Mouse (Mus musculus): ENCODE results near the gene Dnajb9. TPM values are rescaled to one million over a fixed set of nuclear protein-coding genes. Genes with fewer than 3 reads are reported as not detected.
A peak's percentile ranks its signal among the peaks of the same experiment; 100 is the strongest.

The Dnajb9 gene
- polyA plus RNA-seq, 1 experiment from 2014 or later, result 22.1 TPM

- no peaks in the 10 kb centered on the region for H3K4me1 ChIP-seq
- no peak overlapping the region for H3K4me2 ChIP-seq
- no peaks in the 10 kb centered on the region for H3K36me3 ChIP-seq
- no peak for ATAC-seq (ENCODE audit: borderline replicate concordance, extremely low read depth, low FRiP score, low TSS enrichment)
- no peak overlapping the region for H3K9ac ChIP-seq
- H3K27me3 ChIP-seq, result no peaks in the 10 kb centered on the region
- H3K9me3 ChIP-seq, result no peaks in the 10 kb centered on the region
- H3K27ac ChIP-seq, result no peak overlapping the region
- H3K4me3 ChIP-seq, result no peak overlapping the region
- WGBS, result 36% methylated on average over 4 of the region's 4 CpGs
Observed at GRCm38 (mm10) chr12:44197873-44198525, 12.1 kb downstream of the Dnajb9 start.

DNA sequence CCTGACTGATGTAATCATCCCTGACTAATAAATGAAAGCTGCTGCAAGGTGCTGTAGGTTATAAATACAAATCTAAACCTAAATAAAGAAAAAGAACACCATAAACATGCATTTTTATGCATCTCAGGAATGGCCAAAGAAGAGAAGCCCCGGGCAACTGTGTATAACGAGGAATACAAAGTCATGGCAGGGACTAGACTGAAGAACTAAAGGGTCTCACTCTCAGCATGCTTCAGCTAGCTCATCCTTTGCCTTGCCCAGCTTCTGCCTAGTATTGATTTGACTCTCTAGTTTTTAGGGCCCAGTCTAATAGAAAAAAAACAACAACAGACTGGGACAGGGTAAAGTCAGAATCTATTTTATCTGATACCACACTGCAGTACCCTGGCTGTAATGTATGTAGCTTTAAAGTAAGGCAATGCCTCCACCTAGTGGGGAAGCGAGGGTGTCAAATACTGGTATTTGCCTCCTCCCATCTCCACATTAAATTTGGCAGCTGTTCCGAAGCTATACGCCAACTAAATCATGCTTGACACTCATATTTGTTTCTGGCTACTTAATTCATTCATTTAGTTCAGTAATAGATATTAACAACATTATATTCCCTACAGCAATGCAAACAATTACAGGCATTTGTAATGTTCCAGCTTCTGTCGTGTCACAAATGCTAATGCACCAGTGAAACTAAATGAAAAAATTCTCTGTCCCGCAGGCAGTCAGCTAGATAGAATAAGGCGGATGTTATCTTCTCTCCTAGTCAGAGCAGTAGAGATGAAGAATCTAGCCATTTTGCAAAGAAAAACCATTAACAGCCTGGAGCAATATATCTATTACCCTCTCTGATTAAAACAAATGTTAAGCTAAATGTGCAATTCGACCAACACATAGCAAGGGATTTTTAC lies 28.8 kb downstream of the Dnajb9 start:
- Histone ChIP-seq H3K27ac (no peak overlapping the region), H3K4me3 (no peak overlapping the region), H3K4me2 (no peak overlapping the region; the same call in 1 of the 2 replicates), H3K4me1 (peaks cover 2% of the 10 kb centered on the region; the same call in 1 of the 2 replicates), H3K9me3 (no peaks in the 10 kb centered on the region), H3K27me3 (no peaks in the 10 kb centered on the region), H3K36me3 (no peaks in the 10 kb centered on the region), H3K9ac (no peak overlapping the region)
- 41% methylated on average over 9 of the region's 9 CpGs for WGBS
- ATAC-seq (ENCODE audit: borderline replicate concordance, extremely low read depth, low FRiP score, low TSS enrichment), result peak; percentile 72

- H3K4me2 ChIP-seq, result no peak overlapping the region
- H3K27ac ChIP-seq, result no peak overlapping the region
- no peaks in the 10 kb centered on the region for H3K36me3 ChIP-seq
- no peaks in the 10 kb centered on the region for H3K27me3 ChIP-seq
- no peak overlapping the region for H3K4me3 ChIP-seq
- H3K4me1 ChIP-seq, result peaks cover 8% of the 10 kb centered on the region; the same call in 1 of the 2 replicates
- no peaks in the 10 kb centered on the region for H3K9me3 ChIP-seq
- WGBS, result 71% methylated on average over 2 of the region's 2 CpGs
- no peak overlapping the region for H3K9ac ChIP-seq
- no peak for ATAC-seq (ENCODE audit: borderline replicate concordance, extremely low read depth, low FRiP score, low TSS enrichment)
Observed at GRCm38 (mm10) chr12:44177038-44177355, 33.1 kb downstream of the Dnajb9 start.

DNA sequence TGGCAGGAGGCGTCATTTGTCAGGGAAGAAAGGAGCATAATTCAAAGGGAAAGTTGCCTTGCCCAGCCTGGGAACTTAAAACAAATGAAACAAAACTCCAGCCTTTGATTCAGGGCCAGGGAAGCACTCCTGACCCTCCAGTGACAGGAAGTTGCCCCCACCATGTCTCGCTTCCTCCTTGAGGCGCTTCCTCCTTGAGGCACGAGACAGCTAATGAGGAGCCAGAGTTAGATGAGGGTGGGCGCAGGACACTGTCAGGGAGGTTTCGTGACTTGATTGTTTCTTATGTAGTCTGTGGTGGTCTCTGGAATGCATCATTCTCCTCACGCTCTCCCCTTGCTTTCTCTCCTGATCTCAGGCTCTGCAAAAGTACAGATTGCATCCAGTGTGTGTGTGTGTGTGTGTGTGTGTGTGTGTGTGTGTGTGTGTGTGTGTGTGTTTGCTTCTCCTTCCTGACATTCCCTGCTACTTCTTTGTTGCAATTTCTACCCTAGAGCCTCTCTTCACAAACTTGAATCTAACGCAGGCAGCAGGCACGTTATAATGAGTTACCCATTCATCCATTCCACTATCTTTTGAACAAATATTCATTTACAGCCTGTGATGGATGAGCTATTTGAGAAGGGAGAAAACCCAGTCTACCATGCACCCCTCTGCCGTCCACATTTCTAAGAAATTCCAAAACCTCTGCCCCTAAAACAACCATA lies 33.6 kb downstream of the Dnajb9 start:
- H3K36me3 ChIP-seq, result no peaks in the 10 kb centered on the region
- no peak overlapping the region for H3K4me3 ChIP-seq
- ATAC-seq (ENCODE audit: borderline replicate concordance, extremely low read depth, low FRiP score, low TSS enrichment), result 0 out of 2 replicates have a peak, but pooled peaks have one; percentile 31
- no peaks in the 10 kb centered on the region for H3K9me3 ChIP-seq
- H3K27ac ChIP-seq, result no peak overlapping the region
- peaks cover 8% of the 10 kb centered on the region; the same call in 1 of the 2 replicates for H3K4me1 ChIP-seq
- H3K4me2 ChIP-seq, result peak overlapping the region; percentile 29; the same call in 1 of the 2 replicates
- 11% methylated on average over 10 of the region's 10 CpGs for WGBS
- no peaks in the 10 kb centered on the region for H3K27me3 ChIP-seq
- H3K9ac ChIP-seq, result no peak overlapping the region

DNA sequence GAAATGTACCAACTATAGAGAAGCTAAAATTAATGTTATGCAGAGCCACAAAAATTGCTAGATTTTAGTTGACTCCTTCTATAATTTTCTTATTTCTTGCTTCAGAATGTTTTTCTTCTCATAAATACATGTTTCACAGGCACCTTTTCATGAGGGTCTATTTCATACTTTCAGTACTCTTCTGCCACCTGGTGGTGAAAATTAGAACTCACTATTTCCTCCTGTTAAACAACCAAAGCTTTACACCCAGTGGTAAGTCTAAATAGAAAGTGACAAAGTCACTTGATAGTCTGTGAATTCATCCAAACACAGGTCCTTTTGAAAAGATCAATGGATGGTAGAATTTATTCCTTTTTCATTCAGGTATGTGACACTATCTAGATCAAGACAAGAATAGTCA lies 43.2 kb downstream of the Dnajb9 start:
- no peak overlapping the region for H3K4me3 ChIP-seq
- no peak for ATAC-seq (ENCODE audit: borderline replicate concordance, extremely low read depth, low FRiP score, low TSS enrichment)
- H3K9me3 ChIP-seq, result no peaks in the 10 kb centered on the region
- H3K27me3 ChIP-seq, result no peaks in the 10 kb centered on the region
- no peak overlapping the region for H3K9ac ChIP-seq
- H3K4me1 ChIP-seq, result no peaks in the 10 kb centered on the region
- no peak overlapping the region for H3K4me2 ChIP-seq
- no peak overlapping the region for H3K27ac ChIP-seq
- no peaks in the 10 kb centered on the region for H3K36me3 ChIP-seq

DNA sequence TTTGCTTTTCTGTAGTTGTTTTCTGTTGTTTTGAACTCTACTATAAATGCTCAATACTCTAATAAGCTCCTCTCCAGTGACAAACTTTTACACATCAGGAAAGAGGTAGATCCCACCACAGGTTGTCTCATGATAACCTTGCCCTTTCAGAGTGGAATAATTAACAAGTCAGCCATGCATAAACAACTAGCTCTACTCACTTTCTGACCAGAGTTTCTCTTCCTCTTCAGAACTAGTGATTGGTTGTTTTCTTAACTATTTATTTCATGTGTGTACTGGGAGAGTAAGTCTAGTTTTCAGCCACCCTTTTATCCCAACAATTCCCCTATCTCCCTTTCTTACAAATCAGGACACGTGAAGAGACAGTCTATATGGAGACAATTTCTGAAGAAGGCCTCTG lies 50.8 kb downstream of the Dnajb9 start:
- ATAC-seq (ENCODE audit: borderline replicate concordance, extremely low read depth, low FRiP score, low TSS enrichment), result no peak
- Histone ChIP-seq H3K4me1 (no peaks in the 10 kb centered on the region), H3K4me2 (no peak overlapping the region), H3K27ac (no peak overlapping the region), H3K9me3 (no peaks in the 10 kb centered on the region), H3K36me3 (no peaks in the 10 kb centered on the region), H3K27me3 (no peaks in the 10 kb centered on the region), H3K9ac (no peak overlapping the region), H3K4me3 (no peak overlapping the region)
- 62% methylated on average over 1 of the region's 1 CpGs for WGBS

Small RNAs within 50 kb of the gene (microRNA-seq; reads per million reads assigned to microRNA genes)
- 0.56 reads per million for gene Mir5627

Other genes starting within 250 kb of the Dnajb9 start
- 65.2 TPM in 2 replicates for gene Pnpla8, start 11.0 kb upstream of the Dnajb9 start, polyA plus RNA-seq (2015; fragmentation: Nextera tagmentation; extraction: Ambion mirVana)
- 18.8 and 22.0 TPM in 2 replicates for gene Nrcam, start 118.6 kb upstream of the Dnajb9 start, polyA plus RNA-seq (2015; fragmentation: Nextera tagmentation; extraction: Ambion mirVana)

Measured in lung, embryonic 15.5 days (tissue).